Mouse (Mus musculus): ENCODE measurements around the gene Dlg3. TPM values are rescaled to one million over a fixed set of nuclear protein-coding genes. Genes with fewer than 3 reads are reported as not detected.

Dlg3 gene
- polyA plus RNA-seq, 2 experiments: 0.53 to 1.9 TPM

DNA sequence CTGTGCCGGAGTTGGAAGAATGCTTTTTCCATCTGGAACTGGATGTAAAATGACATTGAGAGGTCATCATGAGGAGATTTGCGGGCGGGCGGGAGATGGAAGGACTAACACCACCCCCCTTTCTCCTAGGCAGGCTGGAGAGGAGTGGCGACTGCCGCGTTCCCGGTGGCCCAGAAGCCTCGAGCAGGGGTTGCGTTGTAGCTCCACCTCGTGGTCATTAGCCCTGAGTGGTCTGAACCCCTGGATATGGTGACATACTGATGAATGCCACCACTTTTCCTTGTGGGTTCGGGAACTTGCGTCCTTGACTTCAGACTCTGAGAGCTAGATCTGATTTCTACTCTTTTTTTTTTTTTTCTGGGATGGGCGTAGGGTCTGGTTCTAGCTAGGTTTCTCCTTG, 28.6 kb upstream of the Dlg3 start:
- Histone ChIP-seq H3K27me3 (ENCODE audit: control insufficient read depth, insufficient read depth, low read length) (no peaks in the 10 kb centered on the region; the same call in 1 of the 2 replicates), H3K4me2 (ENCODE audit: low read depth) (peak overlapping the region; percentile 11; the same call in 1 of the 2 replicates), H3K27ac (no peak overlapping the region), H3K4me3 (ENCODE audit: insufficient read depth in 1 of 2, low read depth in 2 of 2, low read length in 2 of 2) (no peak overlapping the region), H3K4me1 (replicated peaks; ENCODE audit: control insufficient read depth in 2 of 2, insufficient read depth in 2 of 2, low read length in 1 of 2) (no peaks in the 10 kb centered on the region), H3K9ac (replicated peaks) (no peak overlapping the region), H3K36me3 (replicated peaks; ENCODE audit: control insufficient read depth, insufficient read depth, low read depth) (no peaks in the 10 kb centered on the region), H3K9me3 (ENCODE audit: control insufficient read depth, low read length) (no peaks in the 10 kb centered on the region)
- ATAC-seq (ENCODE audit: insufficient read depth) (no peak), DNase-seq (ENCODE audit: low read depth in 3 of 3, low spot score in 3 of 3) (no peak)
- TF ChIP-seq CTCF (IDR thresholded peaks at IDR 0.05; ENCODE audit: low read depth) (peak; percentile 65), EP300 (IDR thresholded peaks at IDR 0.05; ENCODE audit: low read depth) (no peak)
- WGBS (ENCODE audit: insufficient replicate concordance): 14% methylated on average over 14 of the region's 14 CpGs

DNA sequence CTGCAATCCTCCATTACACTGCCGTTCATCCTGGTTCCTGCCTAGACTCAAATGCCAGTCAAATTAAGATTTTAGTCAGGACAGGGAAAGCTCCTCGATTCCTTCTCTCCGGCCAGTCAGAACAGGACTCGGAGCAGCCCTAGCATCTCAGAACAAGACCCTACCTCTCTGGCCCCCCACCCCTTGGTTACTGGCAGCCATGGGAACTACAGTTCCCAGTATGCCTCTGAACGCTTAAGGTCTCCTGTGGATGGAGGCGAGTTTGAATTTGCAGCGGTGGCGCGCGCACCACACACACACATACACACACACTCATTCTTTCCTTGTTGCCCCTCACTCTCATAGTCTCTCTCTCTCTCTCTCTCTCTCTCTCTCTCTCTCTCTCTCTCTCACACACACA, 28.1 kb upstream of the Dlg3 start:
- H3K27ac ChIP-seq: no peak overlapping the region
- H3K4me2 ChIP-seq (ENCODE audit: low read depth): peak overlapping the region; percentile 11; the same call in 1 of the 2 replicates
- no peaks in the 10 kb centered on the region for H3K4me1 ChIP-seq (replicated peaks; ENCODE audit: control insufficient read depth in 2 of 2, insufficient read depth in 2 of 2, low read length in 1 of 2)
- ATAC-seq (ENCODE audit: insufficient read depth): no peak
- 31% methylated on average over 10 of the region's 10 CpGs for WGBS (ENCODE audit: insufficient replicate concordance)
- H3K36me3 ChIP-seq (replicated peaks; ENCODE audit: control insufficient read depth, insufficient read depth, low read depth): no peaks in the 10 kb centered on the region
- H3K27me3 ChIP-seq (ENCODE audit: control insufficient read depth, insufficient read depth, low read length): no peaks in the 10 kb centered on the region; the same call in 1 of the 2 replicates
- no peak for DNase-seq (ENCODE audit: low read depth in 3 of 3, low spot score in 3 of 3)
- H3K9me3 ChIP-seq (ENCODE audit: control insufficient read depth, low read length): no peaks in the 10 kb centered on the region
- no peak overlapping the region for H3K4me3 ChIP-seq (ENCODE audit: insufficient read depth in 1 of 2, low read depth in 2 of 2, low read length in 2 of 2)
- TF ChIP-seq CTCF (IDR thresholded peaks at IDR 0.05; ENCODE audit: low read depth): no peak
- TF ChIP-seq EP300 (IDR thresholded peaks at IDR 0.05; ENCODE audit: low read depth): no peak
- no peak overlapping the region for H3K9ac ChIP-seq (replicated peaks)

DNA sequence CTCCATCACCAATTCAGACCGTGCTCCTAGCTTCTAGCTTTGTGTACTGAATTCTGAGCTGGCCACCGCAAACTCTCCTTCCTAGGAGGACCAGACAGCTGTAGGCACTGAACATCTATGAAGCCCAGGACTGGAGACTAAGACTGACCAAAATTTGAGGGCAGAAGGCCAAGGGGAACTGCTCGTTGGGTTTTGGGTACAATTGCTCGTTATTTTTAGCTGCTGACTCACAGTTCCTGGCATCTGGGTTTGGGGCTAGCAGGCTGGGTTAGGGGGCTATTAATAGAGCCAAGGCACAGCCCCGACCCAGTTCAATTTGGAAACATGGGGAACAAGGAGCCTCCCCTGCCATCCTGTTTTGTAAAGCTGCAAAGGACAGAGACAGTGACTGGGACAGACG, 26.7 kb upstream of the Dlg3 start:
- no peaks in the 10 kb centered on the region for H3K4me1 ChIP-seq (replicated peaks; ENCODE audit: control insufficient read depth in 2 of 2, insufficient read depth in 2 of 2, low read length in 1 of 2)
- no peak overlapping the region for H3K9ac ChIP-seq (replicated peaks)
- 30% methylated on average over 6 of the region's 6 CpGs for WGBS (ENCODE audit: insufficient replicate concordance)
- ATAC-seq (ENCODE audit: insufficient read depth) (no peak), DNase-seq (ENCODE audit: low read depth in 3 of 3, low spot score in 3 of 3) (no peak)
- no peaks in the 10 kb centered on the region for H3K9me3 ChIP-seq (ENCODE audit: control insufficient read depth, low read length)
- H3K27me3 ChIP-seq (ENCODE audit: control insufficient read depth, insufficient read depth, low read length): no peaks in the 10 kb centered on the region; the same call in 1 of the 2 replicates
- no peak overlapping the region for H3K27ac ChIP-seq
- no peak overlapping the region for H3K4me2 ChIP-seq (ENCODE audit: low read depth)
- H3K36me3 ChIP-seq (replicated peaks; ENCODE audit: control insufficient read depth, insufficient read depth, low read depth): no peaks in the 10 kb centered on the region
- no peak for TF ChIP-seq CTCF (IDR thresholded peaks at IDR 0.05; ENCODE audit: low read depth)
- TF ChIP-seq EP300 (IDR thresholded peaks at IDR 0.05; ENCODE audit: low read depth): no peak
- H3K4me3 ChIP-seq (ENCODE audit: insufficient read depth in 1 of 2, low read depth in 2 of 2, low read length in 2 of 2): no peak overlapping the region

DNA sequence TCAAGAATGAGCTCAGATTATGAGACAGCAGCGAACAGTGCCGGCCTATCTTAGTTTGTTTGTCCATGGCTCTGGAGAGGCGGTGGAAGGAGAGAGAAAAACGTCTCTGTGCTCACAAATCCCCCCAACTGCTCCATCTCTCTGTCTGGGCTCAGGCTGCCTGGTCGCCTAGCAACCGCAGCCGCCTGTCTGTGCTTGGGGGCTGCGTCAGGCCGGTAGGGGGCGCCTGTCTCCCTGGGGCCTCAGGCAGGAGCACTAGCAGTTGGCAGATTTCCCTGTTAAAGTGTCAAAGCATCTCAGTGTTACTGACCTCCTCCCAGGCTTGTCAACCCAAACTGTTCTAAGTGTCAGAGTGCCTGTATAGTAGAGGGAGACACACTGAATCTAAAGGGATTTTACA, 25.6 kb upstream of the Dlg3 start:
- Histone ChIP-seq H3K4me2 (ENCODE audit: low read depth) (no peak overlapping the region), H3K4me1 (replicated peaks; ENCODE audit: control insufficient read depth in 2 of 2, insufficient read depth in 2 of 2, low read length in 1 of 2) (no peaks in the 10 kb centered on the region), H3K9me3 (ENCODE audit: control insufficient read depth, low read length) (no peaks in the 10 kb centered on the region), H3K27ac (no peak overlapping the region), H3K36me3 (replicated peaks; ENCODE audit: control insufficient read depth, insufficient read depth, low read depth) (no peaks in the 10 kb centered on the region), H3K4me3 (ENCODE audit: insufficient read depth in 1 of 2, low read depth in 2 of 2, low read length in 2 of 2) (no peak overlapping the region), H3K9ac (replicated peaks) (no peak overlapping the region), H3K27me3 (ENCODE audit: control insufficient read depth, insufficient read depth, low read length) (no peaks in the 10 kb centered on the region; the same call in 1 of the 2 replicates)
- TF ChIP-seq CTCF (IDR thresholded peaks at IDR 0.05; ENCODE audit: low read depth) (peak; percentile 72), EP300 (IDR thresholded peaks at IDR 0.05; ENCODE audit: low read depth) (no peak)
- 14% methylated on average over 10 of the region's 10 CpGs for WGBS (ENCODE audit: insufficient replicate concordance)
- ATAC-seq (ENCODE audit: insufficient read depth) (no peak), DNase-seq (ENCODE audit: low read depth in 3 of 3, low spot score in 3 of 3) (no peak)

DNA sequence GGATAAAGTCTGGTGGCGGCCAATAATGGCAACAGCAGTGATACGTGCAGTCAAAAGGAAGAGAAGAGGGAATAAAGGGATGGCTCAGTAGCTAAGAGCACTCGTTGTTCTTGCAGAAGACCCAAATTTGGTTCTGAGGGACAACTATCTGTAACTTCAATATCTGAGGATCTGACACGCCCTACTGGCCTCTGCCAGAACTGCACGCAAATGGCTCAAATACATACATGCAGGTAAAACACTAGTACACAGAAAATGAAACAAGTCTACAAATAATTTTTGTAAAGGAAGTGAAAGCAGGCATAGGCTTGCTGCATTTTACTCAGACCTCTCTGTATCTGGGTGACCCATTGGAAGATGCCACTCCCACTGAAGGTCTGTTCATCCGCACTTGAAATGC, 1.7 kb upstream of the Dlg3 start:
- H3K9ac ChIP-seq (replicated peaks): no peak overlapping the region
- DNase-seq (ENCODE audit: low read depth in 3 of 3, low spot score in 3 of 3) (no peak), ATAC-seq (ENCODE audit: insufficient read depth) (no peak)
- 68% methylated on average over 6 of the region's 6 CpGs for WGBS (ENCODE audit: insufficient replicate concordance)
- no peaks in the 10 kb centered on the region for H3K4me1 ChIP-seq (replicated peaks; ENCODE audit: control insufficient read depth in 2 of 2, insufficient read depth in 2 of 2, low read length in 1 of 2)
- no peaks in the 10 kb centered on the region for H3K9me3 ChIP-seq (ENCODE audit: control insufficient read depth, low read length)
- TF ChIP-seq EP300 (IDR thresholded peaks at IDR 0.05; ENCODE audit: low read depth): no peak
- peak; percentile 3; the same call in 1 of the 2 replicates for TF ChIP-seq CTCF (IDR thresholded peaks at IDR 0.05; ENCODE audit: low read depth)
- no peak overlapping the region for H3K4me2 ChIP-seq (ENCODE audit: low read depth)
- H3K27ac ChIP-seq: no peak overlapping the region
- H3K27me3 ChIP-seq (ENCODE audit: control insufficient read depth, insufficient read depth, low read length): peaks cover 10% of the 10 kb centered on the region
- no peaks in the 10 kb centered on the region for H3K36me3 ChIP-seq (replicated peaks; ENCODE audit: control insufficient read depth, insufficient read depth, low read depth)
- H3K4me3 ChIP-seq (ENCODE audit: insufficient read depth in 1 of 2, low read depth in 2 of 2, low read length in 2 of 2): no peak overlapping the region

Data from liver, embryonic 14.5 days (tissue).